Mouse (Mus musculus) adrenal gland, adult (tissue): ENCODE results near the gene Cisd3.
"Not testable (repeated sequence)": the region's sequence is repeated elsewhere in the genome, so short reads cannot be mapped to it uniquely, and the experiment has no call there.

ENCODE experiments used
- DNase-seq, 2 experiments: peaks; one replicate each; pipeline ENCODE4 v3.0.0; 2022 to 2023; ENCODE audit warnings: low spot score in 1 of 2; ENCODE audit not compliant: inconsistent age in 2 of 2

Cisd3 gene

GRCm38 (mm10) chr11:97685613-97686321 lies at the start of gene Cisd3:
Gene Cisd3, plus strand, starts transcription at chr11:97685826.
- DNase-seq = peak; percentile 99

- DNase-seq = peak in 1 of 2 experiments; percentile 25
These were observed 44.0 kb upstream of the Cisd3 start for GRCm38 (mm10) chr11:97641668-97642067.

- no peak for DNase-seq
These were observed 42.9 kb upstream of the Cisd3 start for GRCm38 (mm10) chr11:97642746-97643145.

- no peak for DNase-seq
These were observed 42.1 kb upstream of the Cisd3 start for GRCm38 (mm10) chr11:97643380-97644055.

GRCm38 (mm10) chr11:97644834-97645233 lies 40.8 kb upstream of the Cisd3 start:
- DNase-seq = peak; percentile 80 to 93

GRCm38 (mm10) chr11:97648541-97648940 lies 37.1 kb upstream of the Cisd3 start:
- not testable (repeated sequence) for DNase-seq

GRCm38 (mm10) chr11:97650341-97650740 lies 35.3 kb upstream of the Cisd3 start:
- peak in 1 of 2 experiments; percentile 36 for DNase-seq

- not testable (repeated sequence) for DNase-seq
These were observed 32.2 kb upstream of the Cisd3 start for GRCm38 (mm10) chr11:97653376-97653775.

GRCm38 (mm10) chr11:97654210-97654609 lies 31.4 kb upstream of the Cisd3 start:
- no peak for DNase-seq

GRCm38 (mm10) chr11:97656269-97656971 lies 29.2 kb upstream of the Cisd3 start:
- DNase-seq = peak in 1 of 2 experiments; percentile 16

- DNase-seq = peak; percentile 70 to 88
These were observed 28.3 kb upstream of the Cisd3 start for GRCm38 (mm10) chr11:97657184-97657945.

- not testable (repeated sequence) for DNase-seq
These were observed 27.7 kb upstream of the Cisd3 start for GRCm38 (mm10) chr11:97657967-97658366.

- DNase-seq = peak; percentile 41 to 72
These were observed 26.8 kb upstream of the Cisd3 start for GRCm38 (mm10) chr11:97658751-97659266.

- DNase-seq = peak in 1 of 2 experiments; percentile 87
These were observed 26.2 kb upstream of the Cisd3 start for GRCm38 (mm10) chr11:97659267-97659989.

GRCm38 (mm10) chr11:97659990-97660714 lies 25.5 kb upstream of the Cisd3 start:
- peak; percentile 86 to 94 for DNase-seq

GRCm38 (mm10) chr11:97660734-97661647 lies 24.6 kb upstream of the Cisd3 start:
- DNase-seq = peak in 1 of 2 experiments; percentile 77

GRCm38 (mm10) chr11:97661648-97662133 lies 23.9 kb upstream of the Cisd3 start:
- peak; percentile 87 to 96 for DNase-seq
